Mouse (Mus musculus) bone marrow macrophage, adult 2 months (primary cell): ENCODE data around the gene Hist1h3b.

ENCODE experiments used
- CTCF ChIP-seq: IDR thresholded peaks from 2 replicates; pipeline ENCODE4 v1.5.1; 2012; ENCODE audit warnings: low read depth, mild to moderate bottlenecking, low read length, moderate library complexity
- POLR2A ChIP-seq: IDR thresholded peaks from 2 replicates; pipeline ENCODE4 v1.6.1; 2012; ENCODE audit warnings: mild to moderate bottlenecking, low read depth, low read length, borderline replicate concordance

GRCm38 (mm10) chr13:23743215-23743614 is 8.9 kb upstream of the Hist1h3b start:
- TF ChIP-seq CTCF (no peak), POLR2A (no peak)
